Mouse (Mus musculus): ENCODE measurements around the gene Por. TPM values are rescaled to one million over a fixed set of nuclear protein-coding genes. Genes with fewer than 3 reads are reported as not detected.

Gene Por
- polyA plus RNA-seq, 1 experiment = 50.8 TPM

DNA sequence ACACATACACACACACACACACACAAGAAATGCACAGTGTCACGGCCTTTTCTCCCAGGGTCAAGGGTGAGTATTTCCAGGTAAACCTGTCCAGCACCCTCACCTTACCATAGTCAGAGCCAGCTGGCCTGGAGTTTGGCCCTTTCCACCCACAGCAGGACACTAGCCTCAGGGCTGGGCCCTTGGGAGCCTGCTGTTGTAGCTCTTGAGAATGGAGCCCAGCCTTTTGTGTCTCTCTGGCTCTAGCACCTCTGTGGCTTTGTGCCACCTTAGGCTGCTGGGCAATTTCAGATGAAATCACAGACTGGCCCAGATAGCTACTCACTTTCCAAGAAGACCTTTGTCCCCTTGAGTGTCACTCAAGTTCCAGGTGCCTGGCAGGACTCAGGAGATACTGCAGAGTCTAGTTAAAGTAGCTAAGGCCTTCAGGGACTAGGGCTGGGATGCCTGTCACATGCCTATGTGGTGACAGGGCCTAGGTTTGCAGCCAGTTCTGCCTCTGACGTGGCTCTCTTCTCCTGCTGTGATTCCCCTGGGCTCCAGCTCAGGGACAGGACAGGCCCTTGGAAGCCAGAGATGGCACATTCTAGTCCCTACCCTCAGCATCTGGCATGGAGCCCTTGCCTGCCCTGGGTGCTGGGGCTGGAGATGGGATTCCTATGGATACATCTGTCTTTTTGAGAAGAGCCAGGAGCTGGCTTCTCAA, 57.0 kb downstream of the Por start:
- WGBS = 84% methylated on average over 2 of the region's 2 CpGs
- Histone ChIP-seq H3K4me3 (ENCODE audit: extremely low read depth, insufficient read depth, insufficient read length) (no peak overlapping the region), H3K27me3 (ENCODE audit: control insufficient read depth, insufficient read depth, low read length) (no peaks in the 10 kb centered on the region), H3K27ac (ENCODE audit: insufficient read depth, low read length) (no peak overlapping the region), H3K36me3 (ENCODE audit: control insufficient read depth, insufficient read depth, low read length) (peaks cover 23% of the 10 kb centered on the region), H3K4me1 (ENCODE audit: control insufficient read depth, insufficient read depth, insufficient read length) (no peaks in the 10 kb centered on the region)
- no peak for DNase-seq (ENCODE audit: low read depth in 1 of 2, low spot score in 2 of 2)
- TF ChIP-seq POLR2A (IDR thresholded peaks at IDR 0.05; ENCODE audit: low read depth, low read length) = no peak
- no peak for TF ChIP-seq CTCF (IDR thresholded peaks at IDR 0.05; ENCODE audit: extremely low read depth, insufficient read depth, insufficient read length, insufficient replicate concordance)

GRCm38 (mm10) chr5:135727871-135728270, 58.0 kb downstream of the Por start:
- no peak for DNase-seq (ENCODE audit: low read depth in 1 of 2, low spot score in 2 of 2)
- no peak overlapping the region for H3K27ac ChIP-seq (ENCODE audit: insufficient read depth, low read length)
- no peaks in the 10 kb centered on the region for H3K27me3 ChIP-seq (ENCODE audit: control insufficient read depth, insufficient read depth, low read length)
- no peaks in the 10 kb centered on the region for H3K4me1 ChIP-seq (ENCODE audit: control insufficient read depth, insufficient read depth, insufficient read length)
- 97% methylated on average over 9 of the region's 9 CpGs for WGBS
- H3K36me3 ChIP-seq (ENCODE audit: control insufficient read depth, insufficient read depth, low read length) = peaks cover 33% of the 10 kb centered on the region
- no peak overlapping the region for H3K4me3 ChIP-seq (ENCODE audit: extremely low read depth, insufficient read depth, insufficient read length)
- TF ChIP-seq CTCF (IDR thresholded peaks at IDR 0.05; ENCODE audit: extremely low read depth, insufficient read depth, insufficient read length, insufficient replicate concordance) (no peak), POLR2A (IDR thresholded peaks at IDR 0.05; ENCODE audit: low read depth, low read length) (no peak)

GRCm38 (mm10) chr5:135728361-135728760, 58.5 kb downstream of the Por start:
- no peak for TF ChIP-seq POLR2A (IDR thresholded peaks at IDR 0.05; ENCODE audit: low read depth, low read length)
- TF ChIP-seq CTCF (IDR thresholded peaks at IDR 0.05; ENCODE audit: extremely low read depth, insufficient read depth, insufficient read length, insufficient replicate concordance) = no peak
- no peak for DNase-seq (ENCODE audit: low read depth in 1 of 2, low spot score in 2 of 2)
- Histone ChIP-seq H3K4me1 (ENCODE audit: control insufficient read depth, insufficient read depth, insufficient read length) (no peaks in the 10 kb centered on the region), H3K27ac (ENCODE audit: insufficient read depth, low read length) (no peak overlapping the region), H3K36me3 (ENCODE audit: control insufficient read depth, insufficient read depth, low read length) (peaks cover 37% of the 10 kb centered on the region), H3K4me3 (ENCODE audit: extremely low read depth, insufficient read depth, insufficient read length) (no peak overlapping the region), H3K27me3 (ENCODE audit: control insufficient read depth, insufficient read depth, low read length) (no peaks in the 10 kb centered on the region)
- 92% methylated on average over 13 of the region's 13 CpGs for WGBS

- H3K27me3 ChIP-seq (ENCODE audit: control insufficient read depth, insufficient read depth, low read length) = no peaks in the 10 kb centered on the region
- 96% methylated on average over 13 of the region's 13 CpGs for WGBS
- peaks cover 47% of the 10 kb centered on the region for H3K36me3 ChIP-seq (ENCODE audit: control insufficient read depth, insufficient read depth, low read length)
- no peak for DNase-seq (ENCODE audit: low read depth in 1 of 2, low spot score in 2 of 2)
- H3K4me1 ChIP-seq (ENCODE audit: control insufficient read depth, insufficient read depth, insufficient read length) = no peaks in the 10 kb centered on the region
- no peak overlapping the region for H3K4me3 ChIP-seq (ENCODE audit: extremely low read depth, insufficient read depth, insufficient read length)
- no peak overlapping the region for H3K27ac ChIP-seq (ENCODE audit: insufficient read depth, low read length)
- TF ChIP-seq CTCF (IDR thresholded peaks at IDR 0.05; ENCODE audit: extremely low read depth, insufficient read depth, insufficient read length, insufficient replicate concordance) = no peak
- TF ChIP-seq POLR2A (IDR thresholded peaks at IDR 0.05; ENCODE audit: low read depth, low read length) = no peak
These were observed 59.5 kb downstream of the Por start for GRCm38 (mm10) chr5:135729351-135729750.

DNA sequence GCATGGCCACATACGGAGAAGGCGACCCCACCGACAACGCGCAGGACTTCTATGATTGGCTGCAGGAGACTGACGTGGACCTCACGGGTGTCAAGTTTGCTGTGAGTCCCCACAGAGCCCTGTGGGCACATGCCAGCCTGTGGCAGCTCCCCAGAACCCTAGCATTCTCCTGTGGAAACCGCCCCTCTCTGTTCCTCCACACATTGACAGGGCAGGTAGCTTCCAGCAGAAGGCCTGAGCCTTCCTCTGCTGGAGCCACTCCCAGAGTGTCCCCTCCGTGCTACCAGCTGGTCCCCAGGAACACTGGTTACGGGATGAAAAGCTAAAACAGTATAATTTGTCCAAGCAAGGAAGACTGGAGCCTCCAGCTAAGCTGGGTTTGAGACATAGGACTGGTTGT, 60.4 kb downstream of the Por start:
- WGBS = 94% methylated on average over 10 of the region's 10 CpGs
- H3K27me3 ChIP-seq (ENCODE audit: control insufficient read depth, insufficient read depth, low read length) = no peaks in the 10 kb centered on the region

DNA sequence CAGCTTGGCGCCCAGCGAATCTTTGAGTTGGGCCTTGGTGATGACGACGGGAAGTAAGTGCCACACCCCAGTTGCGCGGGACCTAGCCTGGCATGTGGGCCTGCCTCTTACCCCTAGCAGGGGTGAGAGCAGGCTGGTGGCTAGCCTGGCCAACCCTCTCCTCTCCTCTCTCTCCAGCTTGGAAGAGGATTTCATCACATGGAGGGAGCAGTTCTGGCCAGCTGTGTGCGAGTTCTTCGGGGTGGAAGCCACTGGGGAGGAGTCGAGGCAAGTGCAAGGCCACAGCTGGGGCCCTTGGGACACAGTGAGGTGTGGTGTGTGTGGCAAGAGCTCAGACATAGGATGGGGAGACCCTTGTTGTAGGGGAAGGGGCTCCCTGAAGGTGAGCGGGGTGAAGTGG, 61.1 kb downstream of the Por start:
- WGBS = 88% methylated on average over 10 of the region's 10 CpGs
- Histone ChIP-seq H3K27ac (ENCODE audit: insufficient read depth, low read length) (no peak overlapping the region), H3K4me1 (ENCODE audit: control insufficient read depth, insufficient read depth, insufficient read length) (no peaks in the 10 kb centered on the region), H3K27me3 (ENCODE audit: control insufficient read depth, insufficient read depth, low read length) (no peaks in the 10 kb centered on the region), H3K36me3 (ENCODE audit: control insufficient read depth, insufficient read depth, low read length) (peaks cover 59% of the 10 kb centered on the region), H3K4me3 (ENCODE audit: extremely low read depth, insufficient read depth, insufficient read length) (no peak overlapping the region)
- no peak for TF ChIP-seq CTCF (IDR thresholded peaks at IDR 0.05; ENCODE audit: extremely low read depth, insufficient read depth, insufficient read length, insufficient replicate concordance)
- TF ChIP-seq POLR2A (IDR thresholded peaks at IDR 0.05; ENCODE audit: low read depth, low read length) = no peak
- no peak for DNase-seq (ENCODE audit: low read depth in 1 of 2, low spot score in 2 of 2)

More for the DNA sequence above, 60.4 kb downstream of the Por start:
- H3K36me3 ChIP-seq (ENCODE audit: control insufficient read depth, insufficient read depth, low read length) = peaks cover 55% of the 10 kb centered on the region
- no peak for DNase-seq (ENCODE audit: low read depth in 1 of 2, low spot score in 2 of 2)
- no peak overlapping the region for H3K27ac ChIP-seq (ENCODE audit: insufficient read depth, low read length)
- no peaks in the 10 kb centered on the region for H3K4me1 ChIP-seq (ENCODE audit: control insufficient read depth, insufficient read depth, insufficient read length)
- no peak for TF ChIP-seq CTCF (IDR thresholded peaks at IDR 0.05; ENCODE audit: extremely low read depth, insufficient read depth, insufficient read length, insufficient replicate concordance)
- no peak for TF ChIP-seq POLR2A (IDR thresholded peaks at IDR 0.05; ENCODE audit: low read depth, low read length)
- no peak overlapping the region for H3K4me3 ChIP-seq (ENCODE audit: extremely low read depth, insufficient read depth, insufficient read length)

- DNase-seq (ENCODE audit: low read depth in 1 of 2, low spot score in 2 of 2) = no peak
- TF ChIP-seq POLR2A (IDR thresholded peaks at IDR 0.05; ENCODE audit: low read depth, low read length) (no peak), CTCF (IDR thresholded peaks at IDR 0.05; ENCODE audit: extremely low read depth, insufficient read depth, insufficient read length, insufficient replicate concordance) (no peak)
- Histone ChIP-seq H3K27ac (ENCODE audit: insufficient read depth, low read length) (no peak overlapping the region), H3K36me3 (ENCODE audit: control insufficient read depth, insufficient read depth, low read length) (peaks cover 59% of the 10 kb centered on the region), H3K4me1 (ENCODE audit: control insufficient read depth, insufficient read depth, insufficient read length) (no peaks in the 10 kb centered on the region), H3K4me3 (ENCODE audit: extremely low read depth, insufficient read depth, insufficient read length) (no peak overlapping the region), H3K27me3 (ENCODE audit: control insufficient read depth, insufficient read depth, low read length) (no peaks in the 10 kb centered on the region)
- WGBS = 95% methylated on average over 16 of the region's 16 CpGs
These were observed 61.5 kb downstream of the Por start for GRCm38 (mm10) chr5:135731322-135731721.

All from spleen, adult 2 months (tissue).